ENCODE assay signal across 12 mouse cellular contexts in genomic region chr2:172815146-172815545, GRCm38 (mm10).
"Had no signal": no experiment of that assay in that cellular context is flagged by ENCODE, and none has a peak within 500 bp of the region (broad histone marks: within the 10 kb centered on the region; RNA-seq: fewer than 3 reads in every experiment).

No protein-coding gene starts in this region.

- H3K36me3 ChIP-seq: kidney, embryonic 15.5 days; limb, embryonic 10.5 days; neural tube, embryonic 12.5 days had no signal

- H3K4me3 ChIP-seq: kidney, embryonic 15.5 days; left cerebral cortex, adult 2 months; limb, embryonic 10.5 days; neural tube, embryonic 12.5 days had no signal

- DNase-seq: kidney, adult 2 months; kidney, postnatal 14 days; liver, postnatal 0 days; midbrain, embryonic 14.5 days; right cerebral cortex, postnatal 4 days; spleen, adult 18-20 months; thymus, postnatal 25 days had no signal

- H3K9me3 ChIP-seq: kidney, embryonic 15.5 days; limb, embryonic 10.5 days had no signal

- H3K27me3 ChIP-seq: neural tube, embryonic 12.5 days had no signal

- H3K27ac ChIP-seq: kidney, embryonic 15.5 days; left cerebral cortex, adult 2 months; limb, embryonic 10.5 days; neural tube, embryonic 12.5 days had no signal

- H3K4me2 ChIP-seq: kidney, embryonic 15.5 days; liver, embryonic 11.5 days; neural tube, embryonic 12.5 days had no signal

- ATAC-seq: liver, postnatal 0 days had no signal

- H3K9ac ChIP-seq: kidney, embryonic 15.5 days; liver, postnatal 0 days; neural tube, embryonic 12.5 days had no signal

- H3K4me1 ChIP-seq: neural tube, embryonic 12.5 days had no signal
